Mouse (Mus musculus): ENCODE data around the gene A530016L24Rik.

DNA sequence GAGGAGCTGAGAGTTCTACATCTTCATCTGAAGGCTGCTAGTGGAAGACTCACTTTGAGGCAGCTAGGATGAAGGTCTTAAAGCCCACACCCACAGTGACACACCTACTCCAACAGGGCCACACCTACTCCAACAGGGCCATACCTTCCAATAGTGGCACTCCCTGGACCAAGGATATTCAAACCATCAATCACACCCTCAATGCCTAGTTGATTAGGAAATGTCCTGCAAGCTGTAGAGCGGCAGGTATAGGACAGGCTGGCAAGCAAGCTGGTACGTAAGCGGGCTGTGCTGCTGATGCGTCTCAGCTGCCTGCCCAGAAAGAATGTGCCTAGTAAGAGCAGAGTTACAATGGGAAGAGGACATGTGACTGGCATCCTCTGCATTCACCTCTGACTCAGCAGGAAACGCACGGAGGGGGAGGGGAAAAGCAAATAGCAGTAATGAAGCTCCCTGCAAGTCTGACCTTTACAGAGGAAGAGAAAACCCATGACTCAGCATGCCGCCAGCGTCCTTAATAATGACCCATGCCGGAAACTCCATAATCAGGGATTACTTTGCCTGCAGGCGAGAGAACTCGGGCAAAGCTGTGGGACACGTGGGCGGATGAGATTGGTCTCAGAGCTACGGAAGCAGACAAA is 27.6 kb downstream of the A530016L24Rik start, which contains the start of gene Tmem179:
- TF ChIP-seq CTCF (IDR thresholded peaks at IDR 0.05) (no peak), POLR2A (IDR thresholded peaks at IDR 0.05; ENCODE audit: insufficient read depth, low read depth, low read length) (no peak), EP300 (IDR thresholded peaks at IDR 0.05; ENCODE audit: insufficient read depth, low read depth, low read length) (0 out of 2 replicates have a peak, but pooled peaks have one; percentile 31)

Data from heart, adult 2 months (tissue).